Mouse (Mus musculus): ENCODE data around the gene Sec13. TPM values are rescaled to one million over a fixed set of nuclear protein-coding genes. Genes with fewer than 3 reads are reported as not detected.

Sec13 gene
- polyA plus RNA-seq, 1 experiment from 2014 or later = 381 TPM

GRCm38 (mm10) chr6:113741425-113741824 is 882 bp upstream of the Sec13 start:
- no peak overlapping the region for H3K4me2 ChIP-seq (replicated peaks; ENCODE audit: low read depth)
- peaks cover 7% of the 10 kb centered on the region for H3K36me3 ChIP-seq (ENCODE audit: control insufficient read depth, insufficient read depth)
- H3K9ac ChIP-seq (ENCODE audit: low read depth, low read length) = no peak overlapping the region
- no peak overlapping the region for H3K4me3 ChIP-seq (ENCODE audit: low read depth, low read length)
- no peaks in the 10 kb centered on the region for H3K27me3 ChIP-seq (replicated peaks; ENCODE audit: control insufficient read depth, insufficient read depth, low read length)
- TF ChIP-seq CTCF (IDR thresholded peaks at IDR 0.05; ENCODE audit: low read depth) = no peak
- H3K9me3 ChIP-seq (ENCODE audit: control insufficient read depth) = no peaks in the 10 kb centered on the region
- H3K27ac ChIP-seq (ENCODE audit: low read depth, low read length) = no peak overlapping the region
- 77% methylated on average over 2 of the region's 2 CpGs for WGBS
- no peak for ATAC-seq
- H3K4me1 ChIP-seq (replicated peaks; ENCODE audit: control insufficient read depth, insufficient read depth, low read length) = peaks cover 4% of the 10 kb centered on the region; the same call in 1 of the 2 replicates

GRCm38 (mm10) chr6:113737318-113738046 is 3.1 kb downstream of the Sec13 start:
- no peaks in the 10 kb centered on the region for H3K9me3 ChIP-seq (ENCODE audit: control insufficient read depth)
- H3K4me1 ChIP-seq (replicated peaks; ENCODE audit: control insufficient read depth, insufficient read depth, low read length) = peaks cover 7% of the 10 kb centered on the region; the same call in 1 of the 2 replicates
- no peaks in the 10 kb centered on the region for H3K27me3 ChIP-seq (replicated peaks; ENCODE audit: control insufficient read depth, insufficient read depth, low read length)
- peak; percentile 94 for ATAC-seq
- peaks cover 45% of the 10 kb centered on the region for H3K36me3 ChIP-seq (ENCODE audit: control insufficient read depth, insufficient read depth)
- peak overlapping the region; percentile 84 for H3K4me2 ChIP-seq (replicated peaks; ENCODE audit: low read depth)
- H3K27ac ChIP-seq (ENCODE audit: low read depth, low read length) = peak overlapping the region; percentile 92
- H3K9ac ChIP-seq (ENCODE audit: low read depth, low read length) = peak overlapping the region; percentile 22; the same call in 1 of the 2 replicates
- WGBS = 54% methylated on average over 9 of the region's 9 CpGs
- TF ChIP-seq CTCF (IDR thresholded peaks at IDR 0.05; ENCODE audit: low read depth) = no peak
- H3K4me3 ChIP-seq (ENCODE audit: low read depth, low read length) = no peak overlapping the region

- 83% methylated on average over 3 of the region's 3 CpGs for WGBS
- Histone ChIP-seq H3K9ac (ENCODE audit: low read depth, low read length) (no peak overlapping the region), H3K4me3 (ENCODE audit: low read depth, low read length) (no peak overlapping the region), H3K4me1 (replicated peaks; ENCODE audit: control insufficient read depth, insufficient read depth, low read length) (0 out of 2 replicates have a peak, but pooled peaks cover 2% of the 10 kb centered on the region), H3K27ac (ENCODE audit: low read depth, low read length) (no peak overlapping the region), H3K4me2 (replicated peaks; ENCODE audit: low read depth) (no peak overlapping the region), H3K27me3 (replicated peaks; ENCODE audit: control insufficient read depth, insufficient read depth, low read length) (no peaks in the 10 kb centered on the region), H3K9me3 (ENCODE audit: control insufficient read depth) (no peaks in the 10 kb centered on the region), H3K36me3 (ENCODE audit: control insufficient read depth, insufficient read depth) (peaks cover 97% of the 10 kb centered on the region)
- ATAC-seq = no peak
- no peak for TF ChIP-seq CTCF (IDR thresholded peaks at IDR 0.05; ENCODE audit: low read depth)
Measured at GRCm38 (mm10) chr6:113731296-113731695, 9.2 kb downstream of the Sec13 start.

GRCm38 (mm10) chr6:113728181-113728580 is 12.4 kb downstream of the Sec13 start:
- Histone ChIP-seq H3K4me3 (ENCODE audit: low read depth, low read length) (no peak overlapping the region), H3K36me3 (ENCODE audit: control insufficient read depth, insufficient read depth) (peaks cover 77% of the 10 kb centered on the region), H3K4me1 (replicated peaks; ENCODE audit: control insufficient read depth, insufficient read depth, low read length) (no peaks in the 10 kb centered on the region), H3K27me3 (replicated peaks; ENCODE audit: control insufficient read depth, insufficient read depth, low read length) (no peaks in the 10 kb centered on the region), H3K9me3 (ENCODE audit: control insufficient read depth) (no peaks in the 10 kb centered on the region), H3K9ac (ENCODE audit: low read depth, low read length) (no peak overlapping the region), H3K4me2 (replicated peaks; ENCODE audit: low read depth) (no peak overlapping the region), H3K27ac (ENCODE audit: low read depth, low read length) (no peak overlapping the region)
- 89% methylated on average over 7 of the region's 7 CpGs for WGBS
- no peak for TF ChIP-seq CTCF (IDR thresholded peaks at IDR 0.05; ENCODE audit: low read depth)
- ATAC-seq = no peak

GRCm38 (mm10) chr6:113721061-113721460 is 19.5 kb downstream of the Sec13 start:
- H3K4me3 ChIP-seq (ENCODE audit: low read depth, low read length) = no peak overlapping the region

GRCm38 (mm10) chr6:113719878-113720277 is 20.7 kb downstream of the Sec13 start, which contains the start of gene Ghrl:
TSS of gene Ghrl (minus strand) at chr6:113719880.
- peaks cover 49% of the 10 kb centered on the region for H3K36me3 ChIP-seq (ENCODE audit: control insufficient read depth, insufficient read depth)
- H3K4me2 ChIP-seq (replicated peaks; ENCODE audit: low read depth) = no peak within 1 kb of the TSS
- no peak for TF ChIP-seq CTCF (IDR thresholded peaks at IDR 0.05; ENCODE audit: low read depth)
- ATAC-seq = no peak
- H3K9me3 ChIP-seq (ENCODE audit: control insufficient read depth) = no peaks in the 10 kb centered on the region
- H3K9ac ChIP-seq (ENCODE audit: low read depth, low read length) = no peak within 1 kb of the TSS
- no peaks in the 10 kb centered on the region for H3K27me3 ChIP-seq (replicated peaks; ENCODE audit: control insufficient read depth, insufficient read depth, low read length)
- WGBS = 68% methylated on average over 3 of the region's 3 CpGs
- no peak within 1 kb of the TSS for H3K4me3 ChIP-seq (ENCODE audit: low read depth, low read length)
- no peaks in the 10 kb centered on the region for H3K4me1 ChIP-seq (replicated peaks; ENCODE audit: control insufficient read depth, insufficient read depth, low read length)
- H3K27ac ChIP-seq (ENCODE audit: low read depth, low read length) = no peak within 1 kb of the TSS

More at GRCm38 (mm10) chr6:113721061-113721460, 19.5 kb downstream of the Sec13 start:
- H3K36me3 ChIP-seq (ENCODE audit: control insufficient read depth, insufficient read depth) = peaks cover 39% of the 10 kb centered on the region
- no peak overlapping the region for H3K27ac ChIP-seq (ENCODE audit: low read depth, low read length)
- H3K9ac ChIP-seq (ENCODE audit: low read depth, low read length) = no peak overlapping the region
- no peaks in the 10 kb centered on the region for H3K4me1 ChIP-seq (replicated peaks; ENCODE audit: control insufficient read depth, insufficient read depth, low read length)
- no peaks in the 10 kb centered on the region for H3K27me3 ChIP-seq (replicated peaks; ENCODE audit: control insufficient read depth, insufficient read depth, low read length)
- ATAC-seq = no peak
- no peak overlapping the region for H3K4me2 ChIP-seq (replicated peaks; ENCODE audit: low read depth)
- no peak for TF ChIP-seq CTCF (IDR thresholded peaks at IDR 0.05; ENCODE audit: low read depth)
- 47% methylated on average over 4 of the region's 4 CpGs for WGBS
- H3K9me3 ChIP-seq (ENCODE audit: control insufficient read depth) = no peaks in the 10 kb centered on the region

Measured in intestine, postnatal 0 days (tissue).